19 mouse cellular contexts compared by ENCODE assay signal in genomic region chr8:128064211-128064610, GRCm38 (mm10).
"Had no signal": no experiment of that assay in that cellular context is flagged by ENCODE, and none has a peak within 500 bp of the region (broad histone marks: within the 10 kb centered on the region; RNA-seq: fewer than 3 reads in every experiment).

No protein-coding gene starts in this region.

- ATAC-seq: liver, postnatal 0 days; lung, postnatal 0 days; midbrain, embryonic 15.5 days had no signal

- H3K4me2 ChIP-seq: limb, embryonic 12.5 days; limb, embryonic 15.5 days; liver, embryonic 11.5 days; lung, embryonic 14.5 days; midbrain, embryonic 11.5 days; midbrain, embryonic 15.5 days; neural tube, embryonic 13.5 days had no signal

- H3K27me3 ChIP-seq: limb, embryonic 12.5 days; limb, embryonic 15.5 days; midbrain, embryonic 15.5 days; neural tube, embryonic 13.5 days had no signal

- DNase-seq: kidney, postnatal 25 days; layer of hippocampus, adult 9-11 months; liver, postnatal 0 days; lung, embryonic 14.5 days; retina, postnatal 1 day; thymus, adult 18-20 months; thymus, postnatal 36 days had no signal

- H3K9me3 ChIP-seq: limb, embryonic 12.5 days; limb, embryonic 15.5 days; midbrain, embryonic 15.5 days; neural tube, embryonic 13.5 days had no signal

- H3K4me3 ChIP-seq: layer of hippocampus, adult 2 months; left cerebral cortex, adult 2 months; limb, embryonic 12.5 days; limb, embryonic 15.5 days; midbrain, embryonic 15.5 days; myocyte; neural tube, embryonic 13.5 days had no signal

- H3K4me1 ChIP-seq: limb, embryonic 12.5 days; limb, embryonic 15.5 days; midbrain, embryonic 15.5 days; neural tube, embryonic 13.5 days had no signal

- H3K9ac ChIP-seq: limb, embryonic 12.5 days; limb, embryonic 15.5 days; liver, embryonic 14.5 days; liver, postnatal 0 days; lung, embryonic 14.5 days; midbrain, embryonic 15.5 days; neural tube, embryonic 13.5 days had no signal

- H3K36me3 ChIP-seq: limb, embryonic 12.5 days; limb, embryonic 15.5 days; midbrain, embryonic 15.5 days; neural tube, embryonic 13.5 days had no signal

- H3K27ac ChIP-seq: kidney, postnatal 0 days; layer of hippocampus, adult 2 months; left cerebral cortex, adult 2 months; limb, embryonic 12.5 days; limb, embryonic 15.5 days; liver, embryonic 14.5 days; midbrain, embryonic 15.5 days; neural tube, embryonic 13.5 days had no signal
